In the genomic region with DNA sequence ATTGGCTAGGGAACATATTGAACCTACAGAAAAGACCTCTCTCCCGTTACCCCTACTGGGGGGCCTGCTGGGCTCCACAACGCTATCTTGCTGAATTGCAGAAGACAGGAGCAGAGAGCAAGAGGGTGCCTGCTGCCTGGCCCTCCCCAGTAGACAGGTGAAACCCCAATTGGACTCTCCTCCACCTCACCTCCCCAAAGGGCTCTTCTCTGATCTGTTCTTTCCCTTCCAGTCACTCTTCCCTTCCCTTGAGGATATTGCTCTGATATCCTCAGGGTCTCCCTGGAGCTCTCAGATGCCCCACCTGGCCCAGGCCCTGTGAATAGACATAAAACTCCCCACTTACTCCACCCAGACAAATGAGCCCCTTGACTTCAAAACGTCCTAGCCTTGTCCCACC, we compare ENCODE assay signal across 15 mouse cellular contexts. TPM values are rescaled to one million over a fixed set of nuclear protein-coding genes. Genes with fewer than 3 reads are reported as not detected.
DNase-seq lines count a peak whose midpoint lies in the region; ATAC-seq and TF ChIP-seq lines count a peak whose summit lies in the region.
"Had no signal": no experiment of that assay in that cellular context is flagged by ENCODE, and none has a peak within 500 bp of the region (broad histone marks: within the 10 kb centered on the region; RNA-seq: fewer than 3 reads in every experiment).

No protein-coding gene starts in this region.

- H3K9ac ChIP-seq in heart, embryonic 15.5 days: no peak overlapping the region
- no peak overlapping the region for H3K9ac ChIP-seq in liver, postnatal 0 days (replicated peaks)
- H3K9ac ChIP-seq in liver, embryonic 12.5 days: no peak overlapping the region
- H3K9ac ChIP-seq: hindbrain, embryonic 14.5 days had no signal

- intact Hi-C loops in heart, postnatal 36 days (cut with DNase I): no loop called here

- no peaks in the 10 kb centered on the region for H3K9me3 ChIP-seq in heart, embryonic 15.5 days (replicated peaks)
- H3K9me3 ChIP-seq in liver, postnatal 0 days (ENCODE audit: low read length): no peaks in the 10 kb centered on the region
- no peaks in the 10 kb centered on the region for H3K9me3 ChIP-seq in liver, embryonic 12.5 days (replicated peaks)
- no peaks in the 10 kb centered on the region for H3K9me3 ChIP-seq in embryonic facial prominence, embryonic 10.5 days

- no peaks in the 10 kb centered on the region for H3K36me3 ChIP-seq in heart, embryonic 15.5 days
- H3K36me3 ChIP-seq in liver, postnatal 0 days (replicated peaks; ENCODE audit: insufficient read depth, low read length): no peaks in the 10 kb centered on the region
- H3K36me3 ChIP-seq in liver, embryonic 12.5 days: no peaks in the 10 kb centered on the region
- no peaks in the 10 kb centered on the region for H3K36me3 ChIP-seq in embryonic facial prominence, embryonic 10.5 days (replicated peaks)

- TF ChIP-seq CTCF in liver, postnatal 0 days (IDR thresholded peaks at IDR 0.05; ENCODE audit: low read depth): no peak

- peaks cover 4% of the 10 kb centered on the region; the same call in 1 of the 2 replicates for H3K27me3 ChIP-seq in heart, embryonic 15.5 days
- H3K27me3 ChIP-seq in liver, postnatal 0 days (ENCODE audit: insufficient read depth, low read length): no peaks in the 10 kb centered on the region; the same call in 1 of the 2 replicates
- H3K27me3 ChIP-seq in liver, embryonic 12.5 days (replicated peaks): peaks cover 42% of the 10 kb centered on the region
- no peaks in the 10 kb centered on the region for H3K27me3 ChIP-seq in embryonic facial prominence, embryonic 10.5 days (replicated peaks; ENCODE audit: low read depth, poor library complexity, severe bottlenecking)

- TF ChIP-seq EP300 in liver, postnatal 0 days (IDR thresholded peaks at IDR 0.05; ENCODE audit: low read depth): no peak

- H3K27ac ChIP-seq in heart, embryonic 15.5 days: no peak overlapping the region
- H3K27ac ChIP-seq in liver, postnatal 0 days (ENCODE audit: low read depth): no peak overlapping the region; the same call in 1 of the 2 replicates
- H3K27ac ChIP-seq in liver, embryonic 12.5 days: no peak overlapping the region
- H3K27ac ChIP-seq in embryonic facial prominence, embryonic 10.5 days (replicated peaks): peak overlapping the region; percentile 87
- H3K27ac ChIP-seq: hindbrain, embryonic 14.5 days had no signal

- H3K4me2 ChIP-seq in heart, embryonic 15.5 days: peak overlapping the region; percentile 85; the same call in 1 of the 2 replicates
- H3K4me2 ChIP-seq in liver, postnatal 0 days (ENCODE audit: low read depth, low read length): peak overlapping the region; percentile 78; the same call in 1 of the 2 replicates
- no peak overlapping the region for H3K4me2 ChIP-seq in liver, embryonic 12.5 days

- DNase-seq in heart, postnatal 36 days: no peak
- DNase-seq in liver, postnatal 0 days: no peak
- DNase-seq in embryonic facial prominence, embryonic 10.5 days (ENCODE audit: low spot score): no peak
- peak; percentile 11 for DNase-seq in neural tube, embryonic 10.5 days (ENCODE audit: extremely low spot score, low spot score)
- DNase-seq in adrenal gland, postnatal 25 days: no peak
- no peak for DNase-seq in layer of hippocampus, adult 9-10 months (ENCODE audit: low spot score)
- DNase-seq: cerebellum, postnatal 14 days; kidney, postnatal 36 days; right cerebral cortex, postnatal 14 days; thymus, postnatal 14 days had no signal

- no peak overlapping the region for H3K4me3 ChIP-seq in heart, embryonic 15.5 days
- no peak overlapping the region for H3K4me3 ChIP-seq in liver, postnatal 0 days (ENCODE audit: low read depth, low read length)
- no peak overlapping the region for H3K4me3 ChIP-seq in liver, embryonic 12.5 days
- no peak overlapping the region for H3K4me3 ChIP-seq in embryonic facial prominence, embryonic 10.5 days

- peaks cover 55% of the 10 kb centered on the region for H3K4me1 ChIP-seq in heart, embryonic 15.5 days (replicated peaks)
- peaks cover 22% of the 10 kb centered on the region for H3K4me1 ChIP-seq in liver, postnatal 0 days (ENCODE audit: insufficient read depth)
- peaks cover 51% of the 10 kb centered on the region for H3K4me1 ChIP-seq in liver, embryonic 12.5 days
- peaks cover 96% of the 10 kb centered on the region for H3K4me1 ChIP-seq in embryonic facial prominence, embryonic 10.5 days

- WGBS in heart, embryonic 15.5 days: 80% methylated on average over 3 of the region's 3 CpGs
- WGBS in liver, postnatal 0 days (ENCODE audit: insufficient replicate concordance): 43% methylated on average over 3 of the region's 3 CpGs
- WGBS in liver, embryonic 12.5 days (ENCODE audit: insufficient replicate concordance): 51% methylated on average over 3 of the region's 3 CpGs
- WGBS in embryonic facial prominence, embryonic 10.5 days: 76% methylated on average over 3 of the region's 3 CpGs

- ATAC-seq in heart, embryonic 15.5 days (replicated peaks; ENCODE audit: insufficient number of reproducible peaks, insufficient read depth, low FRiP score, low read depth): no peak
- no peak for ATAC-seq in liver, postnatal 0 days
- ATAC-seq in liver, embryonic 12.5 days: no peak

RNA-seq across cellular contexts. Expression of gene Sox13, which starts 7.1 kb away (rescaled TPM):
- 4.5 and 6.2 TPM in 2 replicates for polyA plus RNA-seq in heart, embryonic 15.5 days (2015; fragmentation: Nextera tagmentation; extraction: Ambion mirVana)
- total RNA-seq in heart, postnatal 36 days (2021): 10 to 100 TPM; 16.1 to 16.7 TPM
- polyA plus RNA-seq in liver, postnatal 0 days (2015; fragmentation: Nextera tagmentation; extraction: Ambion mirVana): 1.3 and 1.9 TPM in 2 replicates
- 3.4 and 3.7 TPM in 2 replicates for polyA plus RNA-seq in liver, embryonic 12.5 days (2016; fragmentation: Nextera tagmentation; extraction: Ambion mirVana)
- polyA plus RNA-seq in embryonic facial prominence, embryonic 10.5 days (2016; fragmentation: Nextera tagmentation; extraction: Ambion mirVana): 12.1 and 18.1 TPM in 2 replicates
- 20.0 and 21.3 TPM in 2 replicates for total RNA-seq in adrenal gland, postnatal 25 days (2021)

RNA-seq across cellular contexts. Expression of gene Etnk2, which starts 53.7 kb away (rescaled TPM):
- 1.3 and 1.5 TPM in 2 replicates for polyA plus RNA-seq in heart, embryonic 15.5 days (2015; fragmentation: Nextera tagmentation; extraction: Ambion mirVana)
- total RNA-seq in heart, postnatal 36 days (2021): under 1 TPM; 0.38 to 0.50 TPM
- 39.5 and 39.6 TPM in 2 replicates for polyA plus RNA-seq in liver, postnatal 0 days (2015; fragmentation: Nextera tagmentation; extraction: Ambion mirVana)
- 4.0 and 4.1 TPM in 2 replicates for polyA plus RNA-seq in liver, embryonic 12.5 days (2016; fragmentation: Nextera tagmentation; extraction: Ambion mirVana)
- 2.6 and 3.3 TPM in 2 replicates for polyA plus RNA-seq in embryonic facial prominence, embryonic 10.5 days (2016; fragmentation: Nextera tagmentation; extraction: Ambion mirVana)
- total RNA-seq in adrenal gland, postnatal 25 days (2021): 5.9 and 6.3 TPM in 2 replicates
- total RNA-seq: granulocyte monocyte progenitor cell, adult 5-6 weeks; megakaryocyte-erythroid progenitor cell, adult 5-6 weeks had no signal
